In the genomic region with DNA sequence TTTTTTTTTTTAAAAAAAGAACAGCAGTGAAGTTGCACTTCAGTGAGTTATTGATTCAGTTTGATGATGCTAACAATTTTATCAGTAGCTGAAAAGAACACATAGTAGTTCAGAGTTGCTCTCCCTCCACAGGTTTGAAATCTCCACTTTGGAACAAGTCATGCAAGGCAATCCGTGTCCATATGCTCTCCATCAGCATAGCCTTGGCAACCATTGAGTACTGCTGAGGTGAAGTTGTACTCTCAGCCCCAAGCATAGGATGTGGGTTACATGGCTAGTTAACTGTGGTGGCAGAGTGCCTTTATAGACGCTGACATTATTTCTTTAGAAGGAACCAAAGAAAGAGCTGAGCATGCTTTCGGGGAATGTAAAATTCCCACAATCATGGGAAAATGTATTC, we compare ENCODE assay signal across 23 mouse cellular contexts.
"Had no signal": no experiment of that assay in that cellular context is flagged by ENCODE, and none has a peak within 500 bp of the region (broad histone marks: within the 10 kb centered on the region; RNA-seq: fewer than 3 reads in every experiment).

No protein-coding gene starts in this region.

- ATAC-seq: liver, embryonic 12.5 days; midbrain, embryonic 13.5 days; midbrain, embryonic 16.5 days had no signal

- H3K27ac ChIP-seq: limb, embryonic 10.5 days; limb, embryonic 13.5 days; liver, embryonic 12.5 days; liver, embryonic 15.5 days; lung, embryonic 15.5 days; midbrain, embryonic 10.5 days; midbrain, embryonic 13.5 days; neural tube, embryonic 13.5 days; stomach, embryonic 15.5 days had no signal

- H3K27me3 ChIP-seq: limb, embryonic 13.5 days; liver, embryonic 12.5 days; liver, embryonic 15.5 days; lung, embryonic 15.5 days; midbrain, embryonic 13.5 days; neural tube, embryonic 13.5 days; stomach, embryonic 15.5 days had no signal

- DNase-seq: kidney, postnatal 10 days; kidney, postnatal 36 days; layer of hippocampus, adult 9-11 months; liver; lung, adult 18-20 months; lung, postnatal 10 days; lung, postnatal 36 days; retina, postnatal 1 day; right cerebral cortex, postnatal 25 days; spleen, adult 18-20 months; thymus, postnatal 25 days had no signal

- H3K4me3 ChIP-seq: limb, embryonic 10.5 days; limb, embryonic 13.5 days; liver, embryonic 12.5 days; liver, embryonic 15.5 days; lung, embryonic 15.5 days; megakaryocyte, embryonic 14.5 days; midbrain, embryonic 10.5 days; midbrain, embryonic 13.5 days; myocyte; neural tube, embryonic 13.5 days; stomach, embryonic 15.5 days had no signal

- H3K36me3 ChIP-seq: limb, embryonic 10.5 days; limb, embryonic 13.5 days; liver, embryonic 12.5 days; liver, embryonic 15.5 days; lung, embryonic 15.5 days; midbrain, embryonic 10.5 days; midbrain, embryonic 13.5 days; neural tube, embryonic 13.5 days; stomach, embryonic 15.5 days had no signal

- H3K9me3 ChIP-seq: limb, embryonic 10.5 days; limb, embryonic 13.5 days; liver, embryonic 12.5 days; liver, embryonic 15.5 days; lung, embryonic 15.5 days; megakaryocyte, embryonic 14.5 days; midbrain, embryonic 10.5 days; midbrain, embryonic 13.5 days; neural tube, embryonic 13.5 days; stomach, embryonic 15.5 days had no signal

- H3K4me2 ChIP-seq: limb, embryonic 13.5 days; liver, embryonic 12.5 days; liver, embryonic 15.5 days; lung, embryonic 15.5 days; midbrain, embryonic 13.5 days; neural tube, embryonic 13.5 days; stomach, embryonic 15.5 days had no signal

- H3K4me1 ChIP-seq: limb, embryonic 10.5 days; limb, embryonic 13.5 days; liver, embryonic 12.5 days; liver, embryonic 15.5 days; lung, embryonic 15.5 days; megakaryocyte, embryonic 14.5 days; midbrain, embryonic 10.5 days; midbrain, embryonic 13.5 days; neural tube, embryonic 13.5 days; stomach, embryonic 15.5 days had no signal

- H3K9ac ChIP-seq: limb, embryonic 13.5 days; liver, embryonic 12.5 days; liver, embryonic 15.5 days; lung, embryonic 15.5 days; midbrain, embryonic 13.5 days; neural tube, embryonic 13.5 days; stomach, embryonic 15.5 days had no signal
